Mouse (Mus musculus) left cerebral cortex, adult 18-20 months (tissue): ENCODE measurements around the gene Plxna1. TPM values are rescaled to one million over a fixed set of nuclear protein-coding genes. Genes with fewer than 3 reads are reported as not detected.

ENCODE experiments used
- DNase-seq, 2 experiments: peaks; one replicate each; pipeline ENCODE4 v3.0.0; 2021 to 2022; ENCODE audit warnings: low spot score in 2 of 2, mixed read lengths in 1 of 2
- total RNA-seq, 2 experiments: library from RNA; stranded (reverse); gene quantifications; 2 replicates each; pipeline ENCODE4 v1.2.3; 2021

The Plxna1 gene
- total RNA-seq, 2 experiments from 2014 or later: 56.4 to 66.9 TPM

- no peak for DNase-seq
Measured at GRCm38 (mm10) chr6:89285561-89286285, 76.7 kb downstream of the Plxna1 start.

- DNase-seq: no peak
Measured at GRCm38 (mm10) chr6:89285116-89285515, 77.3 kb downstream of the Plxna1 start.

GRCm38 (mm10) chr6:89283095-89283494 is 79.3 kb downstream of the Plxna1 start:
- no peak for DNase-seq

- DNase-seq: no peak
Measured at GRCm38 (mm10) chr6:89282626-89283025, 79.8 kb downstream of the Plxna1 start.

GRCm38 (mm10) chr6:89281492-89282332 is 80.7 kb downstream of the Plxna1 start:
- DNase-seq: no peak

- no peak for DNase-seq
Measured at GRCm38 (mm10) chr6:89280555-89280954, 81.9 kb downstream of the Plxna1 start.

GRCm38 (mm10) chr6:89271731-89272475 is 90.5 kb downstream of the Plxna1 start:
- no peak for DNase-seq

GRCm38 (mm10) chr6:89267181-89267580 is 95.2 kb downstream of the Plxna1 start:
- DNase-seq: no peak

Other genes with a start within 250 kb of the Plxna1 start
- 10 to 100 TPM; 83.4 to 84.9 TPM for gene Chchd6, start 233.0 kb upstream of the Plxna1 start, total RNA-seq